Mouse (Mus musculus) lung, embryonic 16.5 days (tissue): ENCODE data around the gene Samd4b. TPM values are rescaled to one million over a fixed set of nuclear protein-coding genes. Genes with fewer than 3 reads are reported as not detected.

ENCODE experiments used
- ATAC-seq: fragments of 200-750 bp; cut with Nextera tagmentation; 2 replicates; pipeline ENCODE4 v1.8.0; 2017; ENCODE audit warnings: low read depth, mild to moderate bottlenecking, moderate library complexity
- H3K27ac ChIP-seq: fragments of 300-500 bp; sonication (generic); 2 replicates; pipeline ENCODE4 v1.5.1; 2014; ENCODE audit warnings: mild to moderate bottlenecking, control low read depth, low read length
- H3K27me3 ChIP-seq: fragments of 300-500 bp; sonication (generic); 2 replicates; pipeline ENCODE4 v1.6.1; 2014; ENCODE audit warnings: low read depth, low read length, mixed read lengths; ENCODE audit not compliant: control insufficient read depth, insufficient read depth
- H3K36me3 ChIP-seq: fragments of 300-500 bp; sonication (generic); 2 replicates; pipeline ENCODE4 v1.6.1; 2014; ENCODE audit warnings: low read length; ENCODE audit not compliant: control insufficient read depth, insufficient read depth
- H3K4me1 ChIP-seq: fragments of 300-500 bp; sonication (generic); replicated peaks from 2 replicates; pipeline ENCODE4 v1.6.1; 2014; ENCODE audit warnings: low read length, mixed read lengths; ENCODE audit not compliant: control insufficient read depth, insufficient read depth
- H3K4me2 ChIP-seq: fragments of 300-500 bp; sonication (generic); 2 replicates; pipeline ENCODE4 v1.6.1; 2014; ENCODE audit warnings: low read depth, low read length, control low read depth
- H3K4me3 ChIP-seq: fragments of 300-500 bp; sonication (generic); 2 replicates; pipeline ENCODE4 v1.5.1; 2014; ENCODE audit warnings: mild to moderate bottlenecking, low read length, control low read depth
- H3K9ac ChIP-seq: fragments of 300-500 bp; sonication (generic); 2 replicates; pipeline ENCODE4 v1.6.1; 2014; ENCODE audit warnings: low read length, control low read depth
- H3K9me3 ChIP-seq: fragments of 300-500 bp; sonication (generic); 2 replicates; pipeline ENCODE4 v1.6.1; 2016; ENCODE audit warnings: low read length; ENCODE audit not compliant: control insufficient read depth
- WGBS: fragments of 180-500 bp; shearing (Covaris S2); extraction: QIAGEN DNeasy Blood & Tissue Kit; methylation state at CpG from one replicate; pipeline ENCODE4 v1.1.7; 2014; 5-methylcytosine and 5-hydroxymethylcytosine counted together
- polyA plus RNA-seq: library from polyadenylated mRNA; unstranded; fragments of >200 nt; fragmentation: Nextera tagmentation; extraction: Ambion mirVana; gene quantifications from 2 replicates; pipeline ENCODE4 v1.2.1, GENCODE M21; 2015

Gene Samd4b
- polyA plus RNA-seq, 1 experiment from 2014 or later = 15.1 TPM

- Histone ChIP-seq H3K4me2 (no peak overlapping the region), H3K9me3 (no peaks in the 10 kb centered on the region), H3K27ac (no peak overlapping the region), H3K4me3 (no peak overlapping the region), H3K36me3 (peaks cover 7% of the 10 kb centered on the region; the same call in 1 of the 2 replicates), H3K27me3 (no peaks in the 10 kb centered on the region), H3K4me1 (no peaks in the 10 kb centered on the region), H3K9ac (no peak overlapping the region)
- no peak for ATAC-seq
These were observed 170.2 kb downstream of the Samd4b start for GRCm38 (mm10) chr7:28427738-28428137.

- H3K4me2 ChIP-seq = no peak overlapping the region
- no peak for ATAC-seq
- no peak overlapping the region for H3K27ac ChIP-seq
- H3K4me3 ChIP-seq = no peak overlapping the region
- peaks cover 3% of the 10 kb centered on the region for H3K4me1 ChIP-seq
- no peak overlapping the region for H3K9ac ChIP-seq
- no peaks in the 10 kb centered on the region for H3K27me3 ChIP-seq
- no peaks in the 10 kb centered on the region for H3K9me3 ChIP-seq
- H3K36me3 ChIP-seq = peaks cover 21% of the 10 kb centered on the region; the same call in 1 of the 2 replicates
- 93% methylated on average over 1 of the region's 1 CpGs for WGBS
These were observed 174.9 kb downstream of the Samd4b start for GRCm38 (mm10) chr7:28423018-28423417.

GRCm38 (mm10) chr7:28419416-28419815 lies 178.5 kb downstream of the Samd4b start:
- H3K36me3 ChIP-seq = peaks cover 32% of the 10 kb centered on the region
- no peaks in the 10 kb centered on the region for H3K27me3 ChIP-seq

GRCm38 (mm10) chr7:28418096-28418670 lies 179.8 kb downstream of the Samd4b start:
- no peaks in the 10 kb centered on the region for H3K27me3 ChIP-seq
- no peaks in the 10 kb centered on the region for H3K9me3 ChIP-seq
- ATAC-seq = peak; percentile 90
- peak overlapping the region; percentile 53 for H3K27ac ChIP-seq
- H3K9ac ChIP-seq = no peak overlapping the region
- 67% methylated on average over 8 of the region's 8 CpGs for WGBS
- peaks cover 40% of the 10 kb centered on the region for H3K36me3 ChIP-seq
- H3K4me1 ChIP-seq = peaks cover 3% of the 10 kb centered on the region
- no peak overlapping the region for H3K4me3 ChIP-seq
- H3K4me2 ChIP-seq = no peak overlapping the region

More at GRCm38 (mm10) chr7:28419416-28419815, 178.5 kb downstream of the Samd4b start:
- no peak overlapping the region for H3K9ac ChIP-seq
- no peak overlapping the region for H3K4me3 ChIP-seq
- peaks cover 3% of the 10 kb centered on the region for H3K4me1 ChIP-seq
- WGBS = 91% methylated on average over 2 of the region's 2 CpGs
- no peak overlapping the region for H3K4me2 ChIP-seq
- no peak overlapping the region for H3K27ac ChIP-seq
- H3K9me3 ChIP-seq = no peaks in the 10 kb centered on the region
- ATAC-seq = no peak

- no peak overlapping the region for H3K4me3 ChIP-seq
- H3K9ac ChIP-seq = no peak overlapping the region
- no peaks in the 10 kb centered on the region for H3K9me3 ChIP-seq
- H3K36me3 ChIP-seq = peaks cover 43% of the 10 kb centered on the region
- no peaks in the 10 kb centered on the region for H3K27me3 ChIP-seq
- no peak overlapping the region for H3K4me2 ChIP-seq
- no peak for ATAC-seq
- H3K27ac ChIP-seq = no peak overlapping the region
- peaks cover 3% of the 10 kb centered on the region for H3K4me1 ChIP-seq
These were observed 180.6 kb downstream of the Samd4b start for GRCm38 (mm10) chr7:28417368-28417767.

- Histone ChIP-seq H3K9ac (no peak overlapping the region), H3K9me3 (no peaks in the 10 kb centered on the region), H3K27ac (no peak overlapping the region), H3K4me1 (no peaks in the 10 kb centered on the region), H3K27me3 (no peaks in the 10 kb centered on the region), H3K4me2 (no peak overlapping the region), H3K36me3 (peaks cover 33% of the 10 kb centered on the region), H3K4me3 (no peak overlapping the region)
- no peak for ATAC-seq
- WGBS = 68% methylated on average over 4 of the region's 4 CpGs
These were observed 185.1 kb downstream of the Samd4b start for GRCm38 (mm10) chr7:28412826-28413225.

- no peaks in the 10 kb centered on the region for H3K4me1 ChIP-seq
- H3K27ac ChIP-seq = 0 out of 2 replicates have a peak overlapping the region, but pooled peaks have one; percentile 56
- ATAC-seq = peak; percentile 71
- no peaks in the 10 kb centered on the region for H3K27me3 ChIP-seq
- H3K9ac ChIP-seq = no peak overlapping the region
- peaks cover 36% of the 10 kb centered on the region for H3K36me3 ChIP-seq
- H3K4me3 ChIP-seq = no peak overlapping the region
- H3K9me3 ChIP-seq = no peaks in the 10 kb centered on the region
- 56% methylated on average over 3 of the region's 3 CpGs for WGBS
- H3K4me2 ChIP-seq = no peak overlapping the region
These were observed 187.0 kb downstream of the Samd4b start for GRCm38 (mm10) chr7:28410841-28411475.

- Histone ChIP-seq H3K4me1 (no peaks in the 10 kb centered on the region), H3K9ac (no peak overlapping the region), H3K36me3 (peaks cover 60% of the 10 kb centered on the region), H3K9me3 (no peaks in the 10 kb centered on the region), H3K4me3 (no peak overlapping the region), H3K4me2 (no peak overlapping the region), H3K27ac (no peak overlapping the region), H3K27me3 (no peaks in the 10 kb centered on the region)
- ATAC-seq = no peak
- 68% methylated on average over 3 of the region's 3 CpGs for WGBS
These were observed 196.0 kb downstream of the Samd4b start for GRCm38 (mm10) chr7:28401942-28402341.

GRCm38 (mm10) chr7:28401030-28401429 lies 196.9 kb downstream of the Samd4b start:
- no peak overlapping the region for H3K27ac ChIP-seq
- no peak for ATAC-seq
- no peaks in the 10 kb centered on the region for H3K27me3 ChIP-seq
- no peaks in the 10 kb centered on the region for H3K9me3 ChIP-seq
- no peak overlapping the region for H3K9ac ChIP-seq
- no peak overlapping the region for H3K4me3 ChIP-seq
- H3K4me1 ChIP-seq = no peaks in the 10 kb centered on the region
- H3K4me2 ChIP-seq = no peak overlapping the region
- peaks cover 62% of the 10 kb centered on the region for H3K36me3 ChIP-seq
- WGBS = 100% methylated on average over 1 of the region's 1 CpGs
